Mouse (Mus musculus): Measurements from ENCODE around the gene Sf3a1. TPM values are rescaled to one million over a fixed set of nuclear protein-coding genes. Genes with fewer than 3 reads are reported as not detected.
"Not testable (repeated sequence)": the region's sequence is repeated elsewhere in the genome, so short reads cannot be mapped to it uniquely, and the experiment has no call there.

Gene Sf3a1
- 59.6 and 71.6 TPM in 2 replicates for polyA plus RNA-seq (2015; fragmentation: Nextera tagmentation; extraction: Ambion mirVana)

GRCm38 (mm10) chr11:4159808-4160708, at the start of gene Sf3a1, which contains the start of gene Ccdc157:
TSS of gene Sf3a1 (plus strand) at chr11:4160350.
TSS of gene Ccdc157 (minus strand) at chr11:4160293.
- H3K4me1 ChIP-seq: peaks cover 61% of the 10 kb centered on the region
- H3K27ac ChIP-seq: peak within 1 kb of the TSS; percentile 88
- under 1% methylated on average over 54 of the region's 54 CpGs for WGBS
- no peaks in the 10 kb centered on the region for H3K27me3 ChIP-seq
- peak within 1 kb of the TSS; percentile 92 for H3K4me3 ChIP-seq
- peaks cover 38% of the 10 kb centered on the region for H3K36me3 ChIP-seq
- peak within 1 kb of the TSS; percentile 93 for H3K9ac ChIP-seq
- peak within 1 kb of the TSS; percentile 93 for H3K4me2 ChIP-seq
- ATAC-seq (ENCODE audit: insufficient number of reproducible peaks, insufficient read depth, low FRiP score, low TSS enrichment, low read depth): peak; percentile 91
- H3K9me3 ChIP-seq: no peaks in the 10 kb centered on the region

- H3K9ac ChIP-seq: no peak overlapping the region
- H3K27me3 ChIP-seq: 0 out of 2 replicates have a peak, but pooled peaks cover 4% of the 10 kb centered on the region
- 0 out of 2 replicates have a peak, but pooled peaks cover 3% of the 10 kb centered on the region for H3K4me1 ChIP-seq
- no peak overlapping the region for H3K4me2 ChIP-seq
- no peak for ATAC-seq (ENCODE audit: insufficient number of reproducible peaks, insufficient read depth, low FRiP score, low TSS enrichment, low read depth)
- no peaks in the 10 kb centered on the region for H3K9me3 ChIP-seq
- H3K36me3 ChIP-seq: peaks cover 10% of the 10 kb centered on the region; the same call in 1 of the 2 replicates
- H3K27ac ChIP-seq: no peak overlapping the region
- no peak overlapping the region for H3K4me3 ChIP-seq
- 88% methylated on average over 4 of the region's 4 CpGs for WGBS
Observed at GRCm38 (mm10) chr11:4112033-4112432, 48.1 kb upstream of the Sf3a1 start.

GRCm38 (mm10) chr11:4112861-4113260, 47.3 kb upstream of the Sf3a1 start:
- no peak for ATAC-seq (ENCODE audit: insufficient number of reproducible peaks, insufficient read depth, low FRiP score, low TSS enrichment, low read depth)
- 88% methylated on average over 6 of the region's 6 CpGs for WGBS

GRCm38 (mm10) chr11:4113496-4113895, 46.7 kb upstream of the Sf3a1 start:
- no peak overlapping the region for H3K27ac ChIP-seq
- WGBS: 84% methylated on average over 4 of the region's 4 CpGs
- H3K4me1 ChIP-seq: peaks cover 16% of the 10 kb centered on the region
- H3K27me3 ChIP-seq: peaks cover 16% of the 10 kb centered on the region
- H3K4me3 ChIP-seq: no peak overlapping the region
- H3K9me3 ChIP-seq: no peaks in the 10 kb centered on the region
- no peak overlapping the region for H3K4me2 ChIP-seq
- H3K9ac ChIP-seq: no peak overlapping the region
- peaks cover 10% of the 10 kb centered on the region; the same call in 1 of the 2 replicates for H3K36me3 ChIP-seq
- no peak for ATAC-seq (ENCODE audit: insufficient number of reproducible peaks, insufficient read depth, low FRiP score, low TSS enrichment, low read depth)

More at GRCm38 (mm10) chr11:4112861-4113260, 47.3 kb upstream of the Sf3a1 start:
- Histone ChIP-seq H3K4me2 (no peak overlapping the region), H3K4me3 (no peak overlapping the region), H3K4me1 (peaks cover 10% of the 10 kb centered on the region), H3K9ac (no peak overlapping the region), H3K9me3 (no peaks in the 10 kb centered on the region), H3K27me3 (peaks cover 12% of the 10 kb centered on the region), H3K27ac (no peak overlapping the region), H3K36me3 (peaks cover 10% of the 10 kb centered on the region; the same call in 1 of the 2 replicates)

GRCm38 (mm10) chr11:4113970-4114369, 46.2 kb upstream of the Sf3a1 start:
- ATAC-seq (ENCODE audit: insufficient number of reproducible peaks, insufficient read depth, low FRiP score, low TSS enrichment, low read depth): no peak
- 81% methylated on average over 6 of the region's 6 CpGs for WGBS
- H3K4me3 ChIP-seq: no peak overlapping the region
- H3K9ac ChIP-seq: no peak overlapping the region
- no peak overlapping the region for H3K4me2 ChIP-seq
- H3K36me3 ChIP-seq: peaks cover 10% of the 10 kb centered on the region; the same call in 1 of the 2 replicates
- no peak overlapping the region for H3K27ac ChIP-seq
- peaks cover 20% of the 10 kb centered on the region for H3K27me3 ChIP-seq
- no peaks in the 10 kb centered on the region for H3K9me3 ChIP-seq
- H3K4me1 ChIP-seq: peaks cover 20% of the 10 kb centered on the region

GRCm38 (mm10) chr11:4114541-4114940, 45.6 kb upstream of the Sf3a1 start:
- Histone ChIP-seq H3K4me1 (peaks cover 22% of the 10 kb centered on the region), H3K36me3 (peaks cover 10% of the 10 kb centered on the region; the same call in 1 of the 2 replicates), H3K27me3 (peaks cover 26% of the 10 kb centered on the region)
- H3K9me3 ChIP-seq; H3K4me3 ChIP-seq; H3K9ac ChIP-seq; H3K4me2 ChIP-seq; ATAC-seq (ENCODE audit: insufficient number of reproducible peaks, insufficient read depth, low FRiP score, low TSS enrichment, low read depth); H3K27ac ChIP-seq: not testable (repeated sequence)
- WGBS: 81% methylated on average over 6 of the region's 6 CpGs

- Histone ChIP-seq H3K4me1 (peaks cover 22% of the 10 kb centered on the region), H3K36me3 (peaks cover 9% of the 10 kb centered on the region; the same call in 1 of the 2 replicates), H3K27ac (no peak overlapping the region), H3K4me3 (no peak overlapping the region), H3K4me2 (no peak overlapping the region), H3K27me3 (peaks cover 33% of the 10 kb centered on the region), H3K9ac (no peak overlapping the region), H3K9me3 (no peaks in the 10 kb centered on the region)
- 89% methylated on average over 4 of the region's 4 CpGs for WGBS
- ATAC-seq (ENCODE audit: insufficient number of reproducible peaks, insufficient read depth, low FRiP score, low TSS enrichment, low read depth): no peak
Observed at GRCm38 (mm10) chr11:4115407-4115806, 44.7 kb upstream of the Sf3a1 start.

- H3K9me3 ChIP-seq: no peaks in the 10 kb centered on the region
- 54% methylated on average over 11 of the region's 11 CpGs for WGBS
- H3K27me3 ChIP-seq: peaks cover 33% of the 10 kb centered on the region
- no peak overlapping the region for H3K4me2 ChIP-seq
- H3K4me3 ChIP-seq: no peak overlapping the region
- peaks cover 22% of the 10 kb centered on the region for H3K4me1 ChIP-seq
- H3K27ac ChIP-seq: no peak overlapping the region
- H3K36me3 ChIP-seq: no peaks in the 10 kb centered on the region
- no peak overlapping the region for H3K9ac ChIP-seq
- no peak for ATAC-seq (ENCODE audit: insufficient number of reproducible peaks, insufficient read depth, low FRiP score, low TSS enrichment, low read depth)
Observed at GRCm38 (mm10) chr11:4116458-4117141, 43.5 kb upstream of the Sf3a1 start.

GRCm38 (mm10) chr11:4117372-4118071, 42.6 kb upstream of the Sf3a1 start:
- WGBS: 22% methylated on average over 3 of the region's 3 CpGs
- Histone ChIP-seq H3K36me3 (no peaks in the 10 kb centered on the region), H3K9me3 (no peaks in the 10 kb centered on the region), H3K27me3 (peaks cover 33% of the 10 kb centered on the region), H3K9ac (peak overlapping the region; percentile 84), H3K4me1 (peaks cover 22% of the 10 kb centered on the region), H3K27ac (no peak overlapping the region), H3K4me2 (peak overlapping the region; percentile 92), H3K4me3 (peak overlapping the region; percentile 61)
- ATAC-seq (ENCODE audit: insufficient number of reproducible peaks, insufficient read depth, low FRiP score, low TSS enrichment, low read depth): no peak

GRCm38 (mm10) chr11:4118081-4118921, 41.8 kb upstream of the Sf3a1 start:
- 3% methylated on average over 41 of the region's 41 CpGs for WGBS
- Histone ChIP-seq H3K36me3 (no peaks in the 10 kb centered on the region), H3K4me2 (peak overlapping the region; percentile 92), H3K4me1 (peaks cover 22% of the 10 kb centered on the region), H3K9me3 (no peaks in the 10 kb centered on the region), H3K9ac (peak overlapping the region; percentile 84), H3K4me3 (peak overlapping the region; percentile 61), H3K27me3 (peaks cover 33% of the 10 kb centered on the region), H3K27ac (no peak overlapping the region)
- ATAC-seq (ENCODE audit: insufficient number of reproducible peaks, insufficient read depth, low FRiP score, low TSS enrichment, low read depth): 0 out of 2 replicates have a peak, but pooled peaks have one; percentile 58
